Mouse (Mus musculus): ENCODE data around the gene Brd2. TPM values are rescaled to one million over a fixed set of nuclear protein-coding genes. Genes with fewer than 3 reads are reported as not detected.

The Brd2 gene
- polyA plus RNA-seq (2015; fragmentation: Nextera tagmentation; extraction: Ambion mirVana), result 56.4 and 65.3 TPM in 2 replicates

DNA sequence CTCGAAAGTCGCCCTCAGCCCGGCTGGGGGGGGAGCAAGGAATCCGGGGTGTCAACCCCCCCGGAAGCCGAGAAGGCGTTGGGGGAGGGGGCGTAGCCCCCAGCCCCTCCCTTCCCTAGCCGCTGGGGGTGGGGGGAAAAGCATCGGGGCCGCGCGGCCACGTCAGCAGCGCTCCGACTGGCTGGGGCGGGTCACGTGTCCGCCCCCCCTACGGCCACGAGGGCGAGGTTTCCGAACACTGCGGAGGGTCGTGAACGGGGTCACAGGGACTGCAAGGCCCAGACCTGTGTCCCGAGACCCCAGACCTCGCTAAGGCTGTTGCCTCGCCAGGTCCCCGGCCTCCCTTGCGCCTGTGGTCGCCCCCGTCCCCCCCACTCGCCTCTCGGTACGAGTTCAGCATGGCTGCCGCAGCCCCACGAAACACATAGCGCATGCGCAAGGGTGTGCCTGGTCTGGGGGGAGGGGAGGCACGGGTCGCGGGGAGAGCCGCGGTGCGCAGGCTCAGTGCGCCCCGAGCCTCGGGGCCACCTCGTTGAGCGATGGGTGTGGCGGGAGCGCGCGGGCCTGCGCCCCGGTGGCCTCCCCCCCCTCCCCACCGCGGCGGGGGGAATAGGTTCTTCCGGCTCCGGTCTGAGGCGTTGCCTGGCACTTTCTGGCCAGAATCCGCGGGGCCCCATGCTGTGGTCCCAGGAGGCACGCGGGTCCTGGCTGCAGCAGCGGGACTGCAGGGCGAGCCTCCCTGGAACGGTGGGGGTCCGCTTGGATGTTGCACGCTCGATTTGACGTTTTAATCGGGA is at the start of gene Brd2:
Gene Brd2, minus strand, starts transcription at position 447 of the 797 bp plus-strand sequence.

DNA sequence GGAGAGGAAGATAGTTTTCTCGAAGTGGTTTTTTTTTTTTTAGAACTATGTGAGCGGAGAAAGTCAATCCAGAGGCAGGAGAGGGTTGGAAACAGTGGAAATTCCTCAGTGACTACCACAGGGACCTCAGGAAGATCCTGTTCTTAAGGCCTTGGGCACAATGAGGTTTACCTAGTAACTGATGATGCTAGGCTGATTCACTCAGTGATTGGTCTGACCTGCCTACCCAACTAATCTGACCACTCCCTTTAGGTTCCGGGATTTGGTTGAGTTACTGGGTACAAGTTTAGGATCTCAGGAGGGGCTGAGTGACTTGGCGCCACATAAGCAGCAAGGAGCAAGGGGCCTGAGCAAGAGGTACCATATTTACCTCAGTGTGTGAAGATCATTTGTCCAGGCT is 30.5 kb upstream of the Brd2 start, which contains the start of gene H2-DMb1:
Gene H2-DMb1, plus strand, starts transcription at position 150 of the 400 bp plus-strand sequence.

GRCm38 (mm10) chr17:34143033-34143432 is 20.6 kb upstream of the Brd2 start, which contains the start of gene H2-DMb2:
Gene H2-DMb2 (plus strand): TSS chr17:34143307.

DNA sequence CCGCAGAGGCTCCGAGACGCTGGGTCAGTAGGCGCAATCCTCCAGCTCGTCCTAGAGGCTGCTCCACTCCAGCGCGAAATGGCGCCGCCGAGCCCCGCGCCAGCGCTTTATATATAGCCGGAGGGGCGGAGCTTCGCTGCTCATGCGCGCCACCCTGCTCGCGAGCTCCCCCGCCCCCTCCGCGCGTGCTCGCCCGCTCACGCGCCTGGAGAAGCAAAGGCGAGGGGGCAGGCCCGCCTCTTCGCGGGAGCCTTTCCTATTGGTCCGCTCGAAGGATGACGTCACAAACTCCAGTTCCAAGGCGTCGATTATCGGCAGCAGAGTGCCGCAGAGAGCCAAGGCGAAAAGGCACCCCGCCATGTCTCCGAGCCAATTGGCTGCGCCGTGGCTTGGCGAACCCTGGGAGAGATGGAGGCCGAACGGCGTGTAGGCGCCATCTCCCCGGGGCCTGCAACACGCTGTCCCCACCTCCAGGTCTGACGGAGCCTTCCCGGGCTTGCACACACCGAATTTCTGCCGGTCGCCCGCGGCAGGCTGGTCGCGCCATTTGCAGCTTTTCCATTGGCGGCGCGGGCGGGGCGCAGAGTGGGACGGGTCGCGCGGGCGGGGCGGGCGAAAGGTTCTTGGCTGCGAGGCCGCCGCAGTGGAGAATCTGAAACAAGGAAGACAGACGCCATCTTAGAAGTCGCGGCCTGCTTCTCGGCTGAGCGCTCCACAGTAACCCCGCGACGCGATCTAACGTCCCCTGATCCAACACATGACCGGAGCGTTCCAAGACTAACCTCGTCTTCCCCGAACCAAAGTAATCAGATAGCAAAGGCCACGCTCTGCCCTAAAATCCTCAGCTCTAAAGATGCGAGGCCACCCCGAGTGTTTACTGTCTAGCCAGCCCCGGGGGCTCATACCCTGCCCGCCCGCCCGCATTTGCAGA is 2.9 kb downstream of the Brd2 start, which contains the start of gene H2-DMa:
Gene H2-DMa, plus strand, starts transcription at position 293 of the 931 bp plus-strand sequence.

GRCm38 (mm10) chr17:34092197-34092875 is 30.1 kb downstream of the Brd2 start, which contains the start of gene H2-Oa:
Gene H2-Oa (plus strand): TSS chr17:34092340.

Other genes with a start within 250 kb of the Brd2 start
- not detected in 2 replicates for gene Gm7029, start 248.8 kb downstream of the Brd2 start, polyA plus RNA-seq (2015; fragmentation: Nextera tagmentation; extraction: Ambion mirVana)
- 7.4 and 8.4 TPM in 2 replicates for gene Kifc1, start 232.0 kb downstream of the Brd2 start, polyA plus RNA-seq (2015; fragmentation: Nextera tagmentation; extraction: Ambion mirVana)
- 0.77 and 1.2 TPM in 2 replicates for gene Platr17, start 217.5 kb downstream of the Brd2 start, polyA plus RNA-seq (2015; fragmentation: Nextera tagmentation; extraction: Ambion mirVana)
- gene Daxx, start 213.2 kb downstream of the Brd2 start, polyA plus RNA-seq (2015; fragmentation: Nextera tagmentation; extraction: Ambion mirVana), result 27.0 and 29.1 TPM in 2 replicates
- gene Tapbp, start 206.7 kb downstream of the Brd2 start, polyA plus RNA-seq (2015; fragmentation: Nextera tagmentation; extraction: Ambion mirVana), result 70.3 and 83.6 TPM in 2 replicates
- 11.8 and 12.6 TPM in 2 replicates for gene Zbtb22, start 206.7 kb downstream of the Brd2 start, polyA plus RNA-seq (2015; fragmentation: Nextera tagmentation; extraction: Ambion mirVana)
- gene Rgl2, start 193.1 kb downstream of the Brd2 start, polyA plus RNA-seq (2015; fragmentation: Nextera tagmentation; extraction: Ambion mirVana), result 16.8 and 22.9 TPM in 2 replicates
- 147 and 152 TPM in 2 replicates for gene Pfdn6, start 182.3 kb downstream of the Brd2 start, polyA plus RNA-seq (2015; fragmentation: Nextera tagmentation; extraction: Ambion mirVana)
- 20.6 and 20.9 TPM in 2 replicates for gene Wdr46, start 182.0 kb downstream of the Brd2 start, polyA plus RNA-seq (2015; fragmentation: Nextera tagmentation; extraction: Ambion mirVana)
- 3.7 and 4.2 TPM in 2 replicates for gene B3galt4, start 171.1 kb downstream of the Brd2 start, polyA plus RNA-seq (2015; fragmentation: Nextera tagmentation; extraction: Ambion mirVana)
- gene Vps52, start 166.8 kb downstream of the Brd2 start, polyA plus RNA-seq (2015; fragmentation: Nextera tagmentation; extraction: Ambion mirVana), result 25.5 and 27.2 TPM in 2 replicates
- gene Rps18, start 166.6 kb downstream of the Brd2 start, polyA plus RNA-seq (2015; fragmentation: Nextera tagmentation; extraction: Ambion mirVana), result 2,156 and 2,219 TPM in 2 replicates
- 186 and 228 TPM in 2 replicates for gene H2-K1, start 122.3 kb downstream of the Brd2 start, polyA plus RNA-seq (2015; fragmentation: Nextera tagmentation; extraction: Ambion mirVana)
- gene Ring1, start 98.0 kb downstream of the Brd2 start, polyA plus RNA-seq (2015; fragmentation: Nextera tagmentation; extraction: Ambion mirVana), result 8.9 and 11.6 TPM in 2 replicates
- gene H2-Ke6, start 94.6 kb downstream of the Brd2 start, polyA plus RNA-seq (2015; fragmentation: Nextera tagmentation; extraction: Ambion mirVana), result 36.1 and 46.0 TPM in 2 replicates
- gene Slc39a7, start 91.0 kb downstream of the Brd2 start, polyA plus RNA-seq (2015; fragmentation: Nextera tagmentation; extraction: Ambion mirVana), result 58.1 and 68.4 TPM in 2 replicates
- gene Rxrb, start 90.8 kb downstream of the Brd2 start, polyA plus RNA-seq (2015; fragmentation: Nextera tagmentation; extraction: Ambion mirVana), result 26.4 and 30.3 TPM in 2 replicates
- 0.32 and 0.93 TPM in 2 replicates for gene Col11a2, start 83.2 kb downstream of the Brd2 start, polyA plus RNA-seq (2015; fragmentation: Nextera tagmentation; extraction: Ambion mirVana)
- gene H2-Oa, start 30.3 kb downstream of the Brd2 start, polyA plus RNA-seq (2015; fragmentation: Nextera tagmentation; extraction: Ambion mirVana), result 2.5 and 4.4 TPM in 2 replicates
- 19.0 and 25.7 TPM in 2 replicates for gene H2-DMa, start 3.1 kb downstream of the Brd2 start, polyA plus RNA-seq (2015; fragmentation: Nextera tagmentation; extraction: Ambion mirVana)
- gene H2-DMb2, start 20.7 kb upstream of the Brd2 start, polyA plus RNA-seq (2015; fragmentation: Nextera tagmentation; extraction: Ambion mirVana), result 4.8 and 5.6 TPM in 2 replicates
- gene H2-DMb1, start 30.4 kb upstream of the Brd2 start, polyA plus RNA-seq (2015; fragmentation: Nextera tagmentation; extraction: Ambion mirVana), result 4.4 and 8.9 TPM in 2 replicates
- 15.1 and 20.2 TPM in 2 replicates for gene Tap1, start 64.9 kb upstream of the Brd2 start, polyA plus RNA-seq (2015; fragmentation: Nextera tagmentation; extraction: Ambion mirVana)
- 33.4 and 43.3 TPM in 2 replicates for gene Psmb9, start 65.1 kb upstream of the Brd2 start, polyA plus RNA-seq (2015; fragmentation: Nextera tagmentation; extraction: Ambion mirVana)
- 65.0 and 89.6 TPM in 2 replicates for gene Psmb8, start 75.1 kb upstream of the Brd2 start, polyA plus RNA-seq (2015; fragmentation: Nextera tagmentation; extraction: Ambion mirVana)
- 21.0 and 29.0 TPM in 2 replicates for gene Tap2, start 80.9 kb upstream of the Brd2 start, polyA plus RNA-seq (2015; fragmentation: Nextera tagmentation; extraction: Ambion mirVana)
- 2.4 and 3.9 TPM in 2 replicates for gene H2-Ob, start 116.3 kb upstream of the Brd2 start, polyA plus RNA-seq (2015; fragmentation: Nextera tagmentation; extraction: Ambion mirVana)
- gene H2-Ab1, start 135.1 kb upstream of the Brd2 start, polyA plus RNA-seq (2015; fragmentation: Nextera tagmentation; extraction: Ambion mirVana), result 61.1 and 90.6 TPM in 2 replicates
- gene H2-Aa, start 165.2 kb upstream of the Brd2 start, polyA plus RNA-seq (2015; fragmentation: Nextera tagmentation; extraction: Ambion mirVana), result 36.2 and 55.0 TPM in 2 replicates
- 23.4 and 39.6 TPM in 2 replicates for gene H2-Eb1, start 183.2 kb upstream of the Brd2 start, polyA plus RNA-seq (2015; fragmentation: Nextera tagmentation; extraction: Ambion mirVana)
- 0.07 and 0.08 TPM in 2 replicates for gene H2-Eb2, start 203.0 kb upstream of the Brd2 start, polyA plus RNA-seq (2015; fragmentation: Nextera tagmentation; extraction: Ambion mirVana)
- gene Btnl2, start 232.2 kb upstream of the Brd2 start, polyA plus RNA-seq (2015; fragmentation: Nextera tagmentation; extraction: Ambion mirVana), result 0.20 and 0.27 TPM in 2 replicates

Data from spleen, postnatal 0 days (tissue).